Mouse (Mus musculus) embryonic facial prominence, embryonic 11.5 days (tissue): ENCODE measurements around the gene Avpr1b. TPM values are rescaled to one million over a fixed set of nuclear protein-coding genes. Genes with fewer than 3 reads are reported as not detected.

Source experiments
- polyA plus RNA-seq: library from polyadenylated mRNA; unstranded; fragments of >200 nt; fragmentation: Nextera tagmentation; extraction: Ambion mirVana; gene quantifications from 2 replicates; pipeline ENCODE4 v1.2.1, GENCODE M21; 2014

Avpr1b gene
- polyA plus RNA-seq, 1 experiment from 2014 or later = not detected

Other genes starting within 250 kb of the Avpr1b start
- 14.0 and 14.6 TPM in 2 replicates for gene Srgap2, start 71.9 kb upstream of the Avpr1b start, polyA plus RNA-seq
- 4.1 and 5.1 TPM in 2 replicates for gene Fam72a, start 71.3 kb upstream of the Avpr1b start, polyA plus RNA-seq
- gene Ctse, start 39.1 kb downstream of the Avpr1b start, polyA plus RNA-seq = 0.36 TPM in 1 of 2 replicates, not detected in the other
- 0.50 and 0.81 TPM in 2 replicates for gene Rab7b, start 89.5 kb downstream of the Avpr1b start, polyA plus RNA-seq
- 0.22 TPM in 1 of 2 replicates, not detected in the other for gene Slc26a9, start 144.8 kb downstream of the Avpr1b start, polyA plus RNA-seq
- 1.0 and 1.1 TPM in 2 replicates for gene Pm20d1, start 198.1 kb downstream of the Avpr1b start, polyA plus RNA-seq
- gene Slc41a1, start 228.3 kb downstream of the Avpr1b start, polyA plus RNA-seq = 9.2 and 10.9 TPM in 2 replicates